Mouse (Mus musculus): ENCODE results near the gene Meis1. TPM values are rescaled to one million over a fixed set of nuclear protein-coding genes. Genes with fewer than 3 reads are reported as not detected.

The Meis1 gene
- total and polyA plus RNA-seq, 3 experiments: 0.19 to 3.6 (median 0.81) TPM

DNA sequence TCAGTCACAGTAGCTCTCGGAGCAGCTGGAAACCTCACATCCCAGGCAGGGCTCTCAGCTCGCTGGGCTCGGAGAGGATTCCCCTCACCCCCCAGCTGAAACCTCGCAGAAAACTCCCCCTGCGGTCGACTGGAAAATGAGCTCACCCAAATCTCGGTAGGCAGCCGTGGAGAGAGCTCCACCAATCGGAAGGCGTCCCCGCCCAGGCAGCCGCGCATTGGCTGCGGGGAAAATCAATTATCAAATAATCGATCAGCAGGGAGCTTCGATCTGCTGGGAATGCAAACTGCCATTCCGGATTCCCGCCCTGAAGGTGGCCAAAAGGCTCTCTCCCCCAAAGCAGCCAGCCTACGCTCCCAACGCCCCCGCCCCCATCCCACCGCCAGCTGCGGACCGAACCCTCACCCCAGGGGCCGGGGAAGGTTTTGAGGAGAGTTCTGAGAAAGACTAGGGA is 1.6 kb upstream of the Meis1 start:
- Histone ChIP-seq H3K4me1 (ENCODE audit: control insufficient read depth in 1 of 2, insufficient read depth in 2 of 2) (0 out of 4 replicates have a peak, but pooled peaks cover 0 to 3% of the 10 kb centered on the region in 2 experiments), H3K79me2 (replicated peaks; ENCODE audit: control insufficient read depth, extremely low read depth, insufficient read depth, poor library complexity, severe bottlenecking) (no peaks in the 10 kb centered on the region), H3K27ac (ENCODE audit: insufficient read depth, low read depth) (no peak overlapping the region), H3K4me2 (ENCODE audit: insufficient read depth, low read depth, poor library complexity, severe bottlenecking) (no peak overlapping the region), H3K4me3 (replicated peaks in 1 of 3; ENCODE audit: low read depth in 2 of 3, low read length in 2 of 3, poor library complexity in 1 of 3) (no peak overlapping the region), H3K27me3 (replicated peaks) (no peaks in the 10 kb centered on the region), H3K36me3 (replicated peaks in 1 of 2; ENCODE audit: control insufficient read depth in 1 of 2, insufficient read depth in 1 of 2, low read length in 1 of 2) (no peaks in the 10 kb centered on the region), H3K9me3 (replicated peaks; ENCODE audit: low read length) (peaks cover 8% of the 10 kb centered on the region), H3K9ac (ENCODE audit: insufficient read depth, low read depth) (no peak overlapping the region)
- no peak for DNase-seq (ENCODE audit: extremely low read depth)
- dilution Hi-C loops (cut with MboI; ENCODE audit: extremely low pct_ligation_motif_present, extremely low pct_unique_long_range_greater_than_20kb, low sequenced_read_pairs): no loop called here
- TF ChIP-seq IRF4 (IDR thresholded peaks at IDR 0.05; ENCODE audit: low read depth, low read length) (no peak), UBTF (IDR thresholded peaks at IDR 0.05; ENCODE audit: low read depth, low read length) (no peak), EP300 (IDR thresholded peaks at IDR 0.05; ENCODE audit: low read length) (no peak), POLR2AphosphoS2 (IDR thresholded peaks at IDR 0.05; ENCODE audit: low read depth, low read length) (no peak), RAD21 (IDR thresholded peaks at IDR 0.05; ENCODE audit: low read depth, low read length) (no peak), NELFE (IDR thresholded peaks at IDR 0.05; ENCODE audit: low read depth, low read length) (no peak), MAX (IDR thresholded peaks at IDR 0.05; ENCODE audit: low read length) (no peak), ZNF384 (IDR thresholded peaks at IDR 0.05; ENCODE audit: low read depth, low read length) (no peak), USF2 (conservative IDR thresholded peaks at IDR 0.05; ENCODE audit: low read depth, low read length) (no peak), PAX5 (IDR thresholded peaks at IDR 0.05; ENCODE audit: low read length) (no peak), ETS1 (conservative IDR thresholded peaks at IDR 0.05; ENCODE audit: low read depth, low read length) (no peak), JUND (conservative IDR thresholded peaks at IDR 0.05; ENCODE audit: low read depth, low read length) (no peak), MAFK (IDR thresholded peaks at IDR 0.05; ENCODE audit: insufficient replicate concordance, low read length) (no peak), SMC3 (IDR thresholded peaks at IDR 0.05; ENCODE audit: low read depth, low read length) (no peak), USF1 (IDR thresholded peaks at IDR 0.05; ENCODE audit: low read depth, low read length) (no peak), RCOR1 (conservative IDR thresholded peaks at IDR 0.05; ENCODE audit: low read depth, low read length) (no peak), MXI1 (IDR thresholded peaks at IDR 0.05; ENCODE audit: low read depth, low read length) (no peak), KAT2A (IDR thresholded peaks at IDR 0.05; ENCODE audit: insufficient replicate concordance, low read length) (no peak), TCF12 (IDR thresholded peaks at IDR 0.05; ENCODE audit: low read depth, low read length) (no peak)
- in situ Hi-C loops (cut with MboI; ENCODE audit: low pct_ligation_motif_present, low pct_unique_long_range_greater_than_20kb, low sequenced_read_pairs): loop anchor here (10.0 kb wide), 1 partner anchor 196 kb away; no protein-coding TSS in a partner anchor

DNA sequence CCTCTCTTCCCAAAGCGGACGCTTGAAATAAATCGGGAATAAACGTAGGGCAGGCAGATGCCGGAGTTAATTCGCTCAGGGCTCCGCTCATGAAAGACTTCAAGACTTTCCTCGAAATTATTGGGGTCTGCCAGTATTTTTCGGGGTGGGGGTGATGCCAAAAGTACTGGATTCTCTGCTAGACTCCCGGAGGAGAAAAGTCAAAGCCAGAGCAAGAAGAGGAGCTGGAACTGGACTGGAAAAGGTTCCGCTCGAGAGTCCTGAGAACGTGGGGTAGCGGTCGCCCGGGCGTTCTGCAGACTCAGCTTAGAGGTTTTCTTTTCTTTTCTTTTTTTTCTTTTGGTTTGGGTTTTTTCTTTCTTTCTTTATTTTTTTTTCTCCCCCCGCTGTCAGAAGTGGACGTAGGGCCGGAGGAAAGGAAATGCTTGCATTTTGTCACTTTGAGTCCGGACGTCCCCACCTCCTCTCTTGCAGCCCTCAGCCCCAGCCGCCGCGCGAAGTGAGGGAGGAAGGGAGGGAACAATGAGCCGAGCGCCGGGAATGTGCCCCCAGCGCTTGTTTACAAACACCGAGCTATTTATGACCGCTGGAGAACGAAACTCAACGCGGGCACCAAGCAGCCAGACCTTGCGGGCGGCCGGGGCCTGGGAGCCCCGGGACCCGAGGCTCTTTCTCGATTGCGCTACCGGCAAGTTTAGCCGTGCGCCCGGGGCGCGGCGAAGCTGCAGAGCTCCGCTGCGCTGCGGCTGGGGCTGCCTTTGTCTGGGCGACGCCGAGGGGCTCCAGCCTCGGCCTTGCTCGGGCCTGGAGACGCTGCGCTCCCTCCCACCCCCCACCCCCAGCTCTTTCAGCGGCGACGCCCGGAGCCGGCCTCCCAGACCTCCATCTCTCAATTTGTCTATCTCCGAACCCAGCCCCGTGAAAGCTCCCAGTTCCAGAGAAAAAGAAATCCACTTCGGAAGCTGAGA is 703 bp upstream of the Meis1 start:
- no peaks in the 10 kb centered on the region for H3K27me3 ChIP-seq (replicated peaks)
- TF ChIP-seq MXI1 (IDR thresholded peaks at IDR 0.05; ENCODE audit: low read depth, low read length) (no peak), HCFC1 (IDR thresholded peaks at IDR 0.05; ENCODE audit: low read depth, low read length) (no peak), POLR2AphosphoS2 (IDR thresholded peaks at IDR 0.05; ENCODE audit: low read depth, low read length) (no peak), BHLHE40 (IDR thresholded peaks at IDR 0.05; ENCODE audit: low read depth, low read length) (no peak), ZNF384 (IDR thresholded peaks at IDR 0.05; ENCODE audit: low read depth, low read length) (no peak), SMC3 (IDR thresholded peaks at IDR 0.05; ENCODE audit: low read depth, low read length) (no peak), POLR2A (IDR thresholded peaks at IDR 0.05; ENCODE audit: low read depth, low read length) (no peak), MAFK (IDR thresholded peaks at IDR 0.05; ENCODE audit: insufficient replicate concordance, low read length) (no peak), E2F4 (IDR thresholded peaks at IDR 0.05; ENCODE audit: insufficient replicate concordance, low read depth, low read length) (no peak)
- no peak overlapping the region for H3K27ac ChIP-seq (ENCODE audit: insufficient read depth, low read depth)
- H3K9ac ChIP-seq (ENCODE audit: insufficient read depth, low read depth): no peak overlapping the region
- in situ Hi-C loops (cut with MboI; ENCODE audit: low pct_ligation_motif_present, low pct_unique_long_range_greater_than_20kb, low sequenced_read_pairs): loop anchor here (10.0 kb wide), 1 partner anchor 195 kb away; no protein-coding TSS in a partner anchor
- dilution Hi-C loops (cut with MboI; ENCODE audit: extremely low pct_ligation_motif_present, extremely low pct_unique_long_range_greater_than_20kb, low sequenced_read_pairs): no loop called here
- H3K4me3 ChIP-seq (replicated peaks in 1 of 3; ENCODE audit: low read depth in 2 of 3, low read length in 2 of 3, poor library complexity in 1 of 3): no peak overlapping the region
- no peaks in the 10 kb centered on the region for H3K36me3 ChIP-seq (replicated peaks in 1 of 2; ENCODE audit: control insufficient read depth in 1 of 2, insufficient read depth in 1 of 2, low read length in 1 of 2)
- DNase-seq (ENCODE audit: extremely low read depth): no peak
- H3K4me1 ChIP-seq (ENCODE audit: control insufficient read depth in 1 of 2, insufficient read depth in 2 of 2): no peaks in the 10 kb centered on the region
- H3K79me2 ChIP-seq (replicated peaks; ENCODE audit: control insufficient read depth, extremely low read depth, insufficient read depth, poor library complexity, severe bottlenecking): no peaks in the 10 kb centered on the region
- no peak overlapping the region for H3K4me2 ChIP-seq (ENCODE audit: insufficient read depth, low read depth, poor library complexity, severe bottlenecking)
- peaks cover 8% of the 10 kb centered on the region for H3K9me3 ChIP-seq (replicated peaks; ENCODE audit: low read length)
